Mouse (Mus musculus) gonadal fat pad, adult 2 months (tissue): ENCODE measurements around the gene Smug1. TPM values are rescaled to one million over a fixed set of nuclear protein-coding genes. Genes with fewer than 3 reads are reported as not detected.

Experiments
- DNase-seq: peaks from one replicate; pipeline ENCODE4 v3.0.0-alpha.2; 2012; ENCODE audit warnings: low read depth
- polyA plus RNA-seq: library from polyadenylated mRNA; depleted of rRNA; stranded (reverse); fragments of >200 nt; gene quantifications from 2 replicates; pipeline ENCODE4 v1.2.3, GENCODE M21; 2012; rRNA removed

The Smug1 gene
- 16.1 and 17.5 TPM in 2 replicates for polyA plus RNA-seq

GRCm38 (mm10) chr15:103167042-103167615 lies at the start of gene Smug1:
TSS of gene Smug1 (minus strand) at chr15:103167092.
- DNase-seq, result no peak

GRCm38 (mm10) chr15:103216052-103216451 lies 49.2 kb upstream of the Smug1 start:
- no peak for DNase-seq

- no peak for DNase-seq
Observed at GRCm38 (mm10) chr15:103214971-103215907, 48.3 kb upstream of the Smug1 start.

- DNase-seq, result no peak
Observed at GRCm38 (mm10) chr15:103214149-103214548, 47.3 kb upstream of the Smug1 start.

GRCm38 (mm10) chr15:103205156-103205555 lies 38.3 kb upstream of the Smug1 start:
- DNase-seq, result no peak

- DNase-seq, result no peak
Observed at GRCm38 (mm10) chr15:103202088-103202793, 35.3 kb upstream of the Smug1 start.

GRCm38 (mm10) chr15:103197785-103198184 lies 30.9 kb upstream of the Smug1 start:
- no peak for DNase-seq

- no peak for DNase-seq
Observed at GRCm38 (mm10) chr15:103196835-103197234, 29.9 kb upstream of the Smug1 start.

- no peak for DNase-seq
Observed at GRCm38 (mm10) chr15:103193606-103194005, 26.7 kb upstream of the Smug1 start.

GRCm38 (mm10) chr15:103190531-103191462 lies 23.9 kb upstream of the Smug1 start:
- DNase-seq, result no peak

GRCm38 (mm10) chr15:103190083-103190482 lies 23.2 kb upstream of the Smug1 start:
- DNase-seq, result no peak

GRCm38 (mm10) chr15:103187803-103188202 lies 20.9 kb upstream of the Smug1 start:
- DNase-seq, result no peak

- no peak for DNase-seq
Observed at GRCm38 (mm10) chr15:103185462-103186198, 18.7 kb upstream of the Smug1 start.

GRCm38 (mm10) chr15:103183651-103184610 lies 17.0 kb upstream of the Smug1 start:
- no peak for DNase-seq

GRCm38 (mm10) chr15:103183135-103183534 lies 16.2 kb upstream of the Smug1 start:
- no peak for DNase-seq

GRCm38 (mm10) chr15:103182166-103182790 lies 15.4 kb upstream of the Smug1 start:
- DNase-seq, result no peak

- no peak for DNase-seq
Observed at GRCm38 (mm10) chr15:103180406-103180805, 13.5 kb upstream of the Smug1 start.

GRCm38 (mm10) chr15:103178767-103179166 lies 11.9 kb upstream of the Smug1 start:
- no peak for DNase-seq

- no peak for DNase-seq
Observed at GRCm38 (mm10) chr15:103178137-103178536, 11.2 kb upstream of the Smug1 start.
